Mouse (Mus musculus): ENCODE measurements around the gene H2-T22. TPM values are rescaled to one million over a fixed set of nuclear protein-coding genes. Genes with fewer than 3 reads are reported as not detected.
"Not testable (repeated sequence)": the region's sequence is repeated elsewhere in the genome, so short reads cannot be mapped to it uniquely, and the experiment has no call there.

H2-T22 gene
- 17.3 and 18.8 TPM in 2 replicates for polyA plus RNA-seq (2015; fragmentation: Nextera tagmentation; extraction: Ambion mirVana)

DNA sequence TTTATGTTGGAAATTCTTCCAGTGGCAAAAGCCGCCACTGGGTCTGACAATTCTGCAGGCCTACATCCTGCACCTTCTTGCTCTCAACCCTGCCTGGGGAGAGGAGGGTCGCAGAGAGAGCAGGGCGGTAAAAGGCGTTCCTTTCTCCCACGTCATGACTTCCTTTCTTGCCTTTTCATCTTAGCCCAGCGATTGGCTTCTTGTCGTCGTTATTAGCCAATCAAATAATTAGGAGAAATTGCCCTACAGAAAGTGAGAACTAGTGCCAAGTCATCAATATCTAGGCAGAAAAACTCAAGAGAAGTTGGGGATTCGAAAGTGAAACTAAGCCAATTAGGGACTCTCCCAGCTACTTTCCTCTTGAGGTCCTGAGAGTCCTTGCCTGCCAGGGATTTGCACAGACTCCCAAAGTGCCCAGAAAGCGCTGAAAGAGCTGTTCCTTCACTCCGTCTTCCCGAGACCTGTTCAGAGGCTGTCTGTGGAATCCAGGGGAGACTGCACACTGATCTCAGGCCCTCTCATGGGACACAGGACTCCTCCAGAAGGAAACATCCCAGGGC lies at the start of gene H2-T22, which contains the start of gene Gm6034:
H2-T22 (minus strand) TSS at position 138 of the 560 bp plus-strand sequence.
Gm6034 (plus strand) TSS at position 352 of the 560 bp plus-strand sequence.
- not testable (repeated sequence) for H3K4me1 ChIP-seq; H3K36me3 ChIP-seq; H3K9ac ChIP-seq; H3K9me3 ChIP-seq; H3K27me3 ChIP-seq (replicated peaks)
- Histone ChIP-seq H3K4me3 (replicated peaks) (peak within 1 kb of the TSS; percentile 44), H3K27ac (peak within 1 kb of the TSS; percentile 72; the same call in 1 of the 2 replicates), H3K4me2 (peak within 1 kb of the TSS; percentile 77)
- WGBS: under 1% methylated on average over 12 of the region's 12 CpGs
- ATAC-seq (ENCODE audit: insufficient read depth, low FRiP score, low read depth): peak; percentile 95

DNA sequence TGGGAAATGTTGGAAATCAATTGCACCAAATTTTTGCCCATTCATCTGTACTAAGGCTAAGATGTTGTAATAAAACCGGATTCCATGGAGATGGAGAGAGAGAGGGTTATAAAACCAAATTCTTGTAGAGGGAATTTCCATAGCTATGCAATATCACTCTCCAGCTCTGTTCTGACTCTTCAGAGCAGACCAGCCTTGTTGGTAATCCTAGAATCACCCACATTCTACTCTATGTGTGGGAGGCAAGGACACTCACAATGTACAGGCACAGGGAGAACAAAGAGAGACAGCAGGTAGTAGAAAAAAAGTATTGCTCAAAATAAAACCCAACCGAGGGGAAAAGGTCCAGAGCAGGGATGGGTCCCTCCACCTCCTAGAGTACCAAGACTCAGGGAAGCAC lies 49.4 kb upstream of the H2-T22 start:
- not testable (repeated sequence) for ATAC-seq (ENCODE audit: insufficient read depth, low FRiP score, low read depth); H3K9ac ChIP-seq; H3K9me3 ChIP-seq; H3K4me2 ChIP-seq; H3K36me3 ChIP-seq; H3K4me1 ChIP-seq; H3K4me3 ChIP-seq (replicated peaks); H3K27me3 ChIP-seq (replicated peaks); H3K27ac ChIP-seq
- WGBS: no CpG with 5 or more reads among the region's 2 CpGs

DNA sequence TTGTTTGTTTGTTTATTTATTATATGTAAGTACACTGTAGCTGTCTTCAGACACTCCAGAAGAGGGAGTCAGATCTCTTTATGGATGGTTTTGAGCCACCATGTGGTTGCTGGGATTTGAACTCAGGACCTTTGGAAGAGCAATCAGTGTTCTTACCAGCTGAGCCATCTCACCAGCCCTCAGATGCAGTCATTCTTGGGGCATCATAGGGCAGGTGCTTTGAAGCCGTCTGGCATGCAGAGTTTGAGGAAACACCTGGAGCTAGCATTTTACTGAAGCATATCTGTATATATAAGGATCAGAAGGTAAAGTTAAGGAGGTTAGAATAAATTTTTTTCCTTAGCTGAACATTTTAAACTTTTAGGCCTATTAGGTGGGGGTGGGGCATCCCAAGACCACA lies 43.4 kb upstream of the H2-T22 start:
- H3K27ac ChIP-seq; ATAC-seq (ENCODE audit: insufficient read depth, low FRiP score, low read depth); H3K9ac ChIP-seq; H3K36me3 ChIP-seq; H3K4me3 ChIP-seq (replicated peaks); H3K4me2 ChIP-seq; H3K4me1 ChIP-seq; H3K9me3 ChIP-seq: not testable (repeated sequence)
- peaks cover 21% of the 10 kb centered on the region for H3K27me3 ChIP-seq (replicated peaks)
- 46% methylated on average over 1 of the region's 1 CpGs for WGBS

DNA sequence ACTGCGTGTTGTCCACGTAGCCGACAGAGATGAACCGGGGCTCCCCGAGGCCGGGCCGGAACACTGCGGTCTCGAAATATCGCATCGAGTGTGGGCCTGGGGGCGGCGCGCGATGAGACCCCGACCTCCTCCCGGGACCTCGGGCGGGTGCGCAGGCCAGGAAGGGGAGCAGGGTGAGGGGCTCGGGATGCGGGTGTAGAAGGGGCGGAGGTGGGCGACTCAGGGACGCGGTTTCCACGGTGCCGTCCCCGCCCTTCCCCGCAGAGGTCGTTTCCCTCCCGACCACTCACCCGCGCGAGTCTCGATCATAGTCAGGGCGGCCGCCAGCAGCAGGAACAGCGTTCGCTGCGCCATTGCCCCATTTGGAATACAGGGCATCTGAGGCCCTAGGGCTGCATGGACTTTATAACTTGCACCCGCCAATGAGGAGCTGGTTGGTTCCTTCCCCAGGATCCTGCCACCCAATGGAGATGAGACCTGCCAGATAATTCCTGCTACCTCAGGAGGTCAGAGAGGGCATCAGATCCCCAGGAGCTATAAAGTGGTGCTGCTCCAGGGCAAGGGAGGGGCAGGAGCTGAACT lies 41.4 kb upstream of the H2-T22 start:
- H3K27ac ChIP-seq: no peak overlapping the region
- ATAC-seq (ENCODE audit: insufficient read depth, low FRiP score, low read depth): no peak
- under 1% methylated on average over 41 of the region's 42 CpGs for WGBS

DNA sequence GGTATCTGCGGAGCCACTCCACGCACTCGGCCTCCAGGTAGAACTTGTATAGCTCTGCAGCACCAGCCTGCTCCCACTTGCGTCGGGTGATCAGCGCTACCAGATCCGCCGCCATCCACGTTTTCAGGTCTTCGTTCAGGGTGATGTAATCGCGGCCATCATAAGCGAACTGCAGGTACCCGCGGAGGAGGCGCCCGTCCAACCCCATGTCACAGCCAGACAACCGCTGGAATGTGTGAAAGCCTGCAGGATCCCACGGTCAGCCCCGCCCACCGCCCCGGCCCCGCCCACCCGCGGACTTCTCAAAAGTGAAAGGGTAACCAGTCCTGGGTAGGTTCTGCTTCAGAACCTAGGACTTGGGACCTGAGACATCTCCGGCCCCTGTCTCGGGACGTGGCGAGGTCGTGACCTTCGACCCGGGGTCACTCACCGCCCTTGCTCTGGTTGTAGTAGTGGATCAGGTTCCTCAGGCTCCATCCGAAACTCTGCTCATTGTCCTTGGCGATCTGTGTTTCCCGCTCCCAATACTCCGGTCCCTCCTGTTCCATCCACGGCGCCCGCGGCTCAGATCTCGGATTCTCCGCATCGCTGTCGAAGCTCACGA lies 40.8 kb upstream of the H2-T22 start:
- H3K4me2 ChIP-seq: peak overlapping the region; percentile 99
- WGBS: under 1% methylated on average over 46 of the region's 46 CpGs
- no peak overlapping the region for H3K9ac ChIP-seq
- H3K4me3 ChIP-seq (replicated peaks): peak overlapping the region; percentile 52
- no peak overlapping the region for H3K27ac ChIP-seq
- ATAC-seq (ENCODE audit: insufficient read depth, low FRiP score, low read depth): no peak
- H3K27me3 ChIP-seq (replicated peaks): peaks cover 21% of the 10 kb centered on the region
- no peaks in the 10 kb centered on the region for H3K36me3 ChIP-seq
- no peaks in the 10 kb centered on the region for H3K9me3 ChIP-seq
- peaks cover 7% of the 10 kb centered on the region for H3K4me1 ChIP-seq

More for the DNA sequence above, 41.4 kb upstream of the H2-T22 start:
- peaks cover 7% of the 10 kb centered on the region for H3K4me1 ChIP-seq
- H3K9me3 ChIP-seq: no peaks in the 10 kb centered on the region
- H3K36me3 ChIP-seq: no peaks in the 10 kb centered on the region
- peaks cover 21% of the 10 kb centered on the region for H3K27me3 ChIP-seq (replicated peaks)
- H3K4me2 ChIP-seq: peak overlapping the region; percentile 99
- H3K9ac ChIP-seq: no peak overlapping the region
- H3K4me3 ChIP-seq (replicated peaks): peak overlapping the region; percentile 52

DNA sequence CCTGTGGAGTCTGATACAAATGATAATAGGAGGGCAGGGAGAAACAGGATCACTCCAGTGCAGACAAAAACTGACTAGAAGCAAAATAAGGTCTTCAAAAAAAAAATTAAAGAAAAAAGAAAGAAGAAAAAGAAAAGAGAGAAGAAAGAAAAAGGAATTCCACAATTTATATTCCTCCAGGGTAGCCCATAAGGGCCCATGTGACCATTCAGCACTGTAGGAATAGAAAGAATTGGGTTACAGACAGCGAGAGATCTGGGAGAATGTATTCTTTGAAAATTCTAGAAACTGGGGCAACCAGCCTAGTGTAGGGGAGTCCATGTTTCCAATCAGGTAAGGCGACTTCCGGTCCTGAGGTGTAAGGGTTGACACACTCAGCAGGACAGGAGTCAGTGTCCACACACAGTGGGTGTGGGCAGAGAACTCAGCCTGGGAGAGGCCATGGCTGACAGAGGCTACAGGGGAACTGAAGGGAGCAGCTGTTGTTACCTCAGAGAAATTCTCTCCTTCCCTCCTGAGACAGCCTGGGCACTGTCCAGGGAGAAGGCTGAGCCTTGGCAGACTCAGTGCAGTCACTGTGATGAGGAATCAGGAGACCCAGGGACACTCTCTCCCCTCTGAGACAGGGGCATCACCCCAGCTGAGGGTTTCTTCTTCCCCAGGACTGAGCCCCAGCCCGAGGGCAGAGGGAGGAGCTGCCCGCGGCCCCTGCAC lies 40.1 kb upstream of the H2-T22 start:
- ATAC-seq (ENCODE audit: insufficient read depth, low FRiP score, low read depth); H3K9ac ChIP-seq; H3K4me1 ChIP-seq; H3K27ac ChIP-seq; H3K36me3 ChIP-seq; H3K9me3 ChIP-seq: not testable (repeated sequence)
- 26% methylated on average over 6 of the region's 6 CpGs for WGBS
- Histone ChIP-seq H3K4me2 (peak overlapping the region; percentile 99), H3K27me3 (replicated peaks) (peaks cover 21% of the 10 kb centered on the region), H3K4me3 (replicated peaks) (peak overlapping the region; percentile 52)

DNA sequence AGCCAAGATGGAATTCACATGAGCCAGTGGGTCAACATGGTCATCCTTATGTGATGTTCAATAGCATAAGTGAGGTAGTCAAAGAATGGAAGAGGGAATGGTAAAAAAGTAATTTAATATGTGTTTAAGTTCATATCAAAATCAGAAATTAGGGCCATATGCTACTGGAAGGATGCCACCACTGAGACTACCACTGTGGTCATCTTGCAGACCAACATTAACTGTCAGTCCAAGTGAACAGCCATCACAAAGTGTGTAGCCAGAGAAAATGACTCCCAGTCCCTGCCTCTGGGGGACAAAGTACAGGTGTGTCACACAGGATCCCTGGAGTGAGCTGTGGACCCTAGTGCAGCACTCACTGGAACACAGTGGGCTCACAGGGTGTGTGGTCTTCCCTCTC lies 39.4 kb upstream of the H2-T22 start:
- H3K9me3 ChIP-seq; H3K4me2 ChIP-seq; H3K4me3 ChIP-seq (replicated peaks); H3K36me3 ChIP-seq; H3K9ac ChIP-seq; H3K4me1 ChIP-seq; H3K27ac ChIP-seq; ATAC-seq (ENCODE audit: insufficient read depth, low FRiP score, low read depth): not testable (repeated sequence)
- H3K27me3 ChIP-seq (replicated peaks): peaks cover 21% of the 10 kb centered on the region

DNA sequence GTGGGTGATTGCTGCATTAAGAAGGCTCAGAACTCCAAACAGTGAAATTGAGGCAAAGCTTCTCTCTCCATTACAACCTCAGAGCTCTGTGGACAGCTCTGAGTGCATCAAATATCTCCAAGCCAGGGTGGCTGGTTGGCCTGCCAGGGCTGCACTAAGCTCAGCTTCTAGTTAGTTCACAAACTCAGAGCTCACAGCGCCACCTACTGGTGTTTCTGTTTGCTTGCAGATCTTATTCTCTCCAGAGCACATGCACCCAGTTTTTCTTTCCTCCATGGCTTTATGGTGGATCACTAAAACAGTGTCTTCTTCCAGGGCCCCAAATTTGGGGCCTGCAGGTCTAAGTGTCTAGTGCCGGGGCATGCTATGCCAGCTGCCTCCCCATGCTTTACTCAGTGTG lies 18.3 kb upstream of the H2-T22 start:
- Histone ChIP-seq H3K9me3 (no peaks in the 10 kb centered on the region), H3K27ac (no peak overlapping the region), H3K4me2 (no peak overlapping the region), H3K9ac (no peak overlapping the region), H3K36me3 (no peaks in the 10 kb centered on the region), H3K4me1 (no peaks in the 10 kb centered on the region), H3K4me3 (replicated peaks) (no peak overlapping the region), H3K27me3 (replicated peaks) (no peaks in the 10 kb centered on the region)
- 32% methylated on average over 2 of the region's 2 CpGs for WGBS
- ATAC-seq (ENCODE audit: insufficient read depth, low FRiP score, low read depth): no peak

DNA sequence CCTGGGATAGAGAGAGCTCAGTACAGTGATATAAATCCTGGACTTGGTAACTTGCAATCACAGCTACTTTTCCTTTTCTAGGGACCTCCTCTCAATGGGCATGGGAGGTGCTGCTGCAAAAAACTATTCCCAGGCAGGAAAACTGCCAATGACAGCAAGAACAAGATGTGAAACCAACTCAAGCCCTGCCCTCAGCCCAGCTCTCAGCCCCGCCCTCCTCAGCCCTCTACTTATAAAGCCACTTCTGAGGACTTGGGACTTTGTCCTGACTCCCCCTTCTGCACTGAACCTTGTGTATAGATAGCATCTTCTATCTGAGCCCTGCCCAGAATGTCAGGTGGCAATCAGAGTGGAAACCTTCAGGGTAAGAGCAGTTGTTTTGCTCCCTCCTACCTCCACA lies 15.8 kb upstream of the H2-T22 start, which contains the start of gene Gm11127:
Gm11127 (minus strand) TSS at position 10 of the 400 bp plus-strand sequence.
- not testable (repeated sequence) for H3K4me1 ChIP-seq; H3K4me3 ChIP-seq (replicated peaks); H3K4me2 ChIP-seq; H3K36me3 ChIP-seq; H3K27ac ChIP-seq; H3K9me3 ChIP-seq; H3K9ac ChIP-seq; H3K27me3 ChIP-seq (replicated peaks)
- 0 out of 2 replicates have a peak, but pooled peaks have one; percentile 22 for ATAC-seq (ENCODE audit: insufficient read depth, low FRiP score, low read depth)
- WGBS: 63% methylated on average over 1 of the region's 1 CpGs

DNA sequence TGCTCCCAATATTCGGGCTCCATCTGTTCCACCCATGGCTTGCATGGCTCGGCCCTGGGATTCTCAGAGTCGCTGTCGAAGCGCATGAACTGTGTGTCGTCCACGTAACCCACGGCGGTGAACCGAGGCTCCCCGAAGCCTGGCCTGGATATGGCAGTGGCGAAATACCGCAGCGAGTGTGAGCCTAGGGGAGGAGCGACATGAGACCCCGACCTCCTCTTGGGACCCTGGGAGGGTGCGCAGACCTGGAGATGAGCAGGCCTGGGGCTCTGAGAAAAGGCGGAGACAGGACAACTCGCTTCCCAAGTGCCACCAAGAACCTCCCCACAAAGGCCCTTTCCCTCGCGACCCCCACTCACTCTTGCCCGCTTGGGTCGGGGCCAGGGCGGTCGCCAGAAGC lies 15.4 kb upstream of the H2-T22 start:
- not testable (repeated sequence) for H3K9me3 ChIP-seq

DNA sequence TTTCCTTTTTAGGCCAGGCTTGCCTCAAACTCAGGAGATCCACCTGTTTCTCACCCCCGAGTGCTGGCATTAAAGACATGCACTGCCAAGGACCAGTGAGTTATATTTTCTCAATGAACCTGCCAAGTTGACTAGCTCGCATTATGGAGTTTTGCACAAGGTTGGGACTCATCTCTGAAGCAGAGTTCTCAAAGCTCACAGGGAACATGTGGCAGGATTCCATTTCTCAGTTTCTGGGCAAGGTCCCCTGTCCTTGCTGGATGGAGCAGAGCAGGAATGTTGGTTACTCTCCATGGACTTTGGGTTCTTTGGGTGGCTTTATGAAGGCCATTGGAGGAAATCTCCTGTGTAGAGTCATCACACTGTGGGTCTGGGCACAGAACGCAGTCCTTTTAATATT lies 739 bp upstream of the H2-T22 start:
- no peaks in the 10 kb centered on the region for H3K36me3 ChIP-seq
- H3K9me3 ChIP-seq: no peaks in the 10 kb centered on the region
- no peak overlapping the region for H3K27ac ChIP-seq
- WGBS: 79% methylated on average over 3 of the region's 3 CpGs
- H3K4me1 ChIP-seq: peaks cover 5% of the 10 kb centered on the region; the same call in 1 of the 2 replicates
- no peak overlapping the region for H3K9ac ChIP-seq
- H3K4me2 ChIP-seq: peak overlapping the region; percentile 77
- ATAC-seq (ENCODE audit: insufficient read depth, low FRiP score, low read depth): no peak
- peak overlapping the region; percentile 44 for H3K4me3 ChIP-seq (replicated peaks)
- H3K27me3 ChIP-seq (replicated peaks): no peaks in the 10 kb centered on the region

More for the DNA sequence above, 15.4 kb upstream of the H2-T22 start:
- not testable (repeated sequence) for H3K4me3 ChIP-seq (replicated peaks); H3K9ac ChIP-seq; ATAC-seq (ENCODE audit: insufficient read depth, low FRiP score, low read depth); H3K27me3 ChIP-seq (replicated peaks); H3K27ac ChIP-seq; H3K4me2 ChIP-seq; H3K4me1 ChIP-seq; H3K36me3 ChIP-seq
- WGBS: 89% methylated on average over 25 of the region's 25 CpGs

DNA sequence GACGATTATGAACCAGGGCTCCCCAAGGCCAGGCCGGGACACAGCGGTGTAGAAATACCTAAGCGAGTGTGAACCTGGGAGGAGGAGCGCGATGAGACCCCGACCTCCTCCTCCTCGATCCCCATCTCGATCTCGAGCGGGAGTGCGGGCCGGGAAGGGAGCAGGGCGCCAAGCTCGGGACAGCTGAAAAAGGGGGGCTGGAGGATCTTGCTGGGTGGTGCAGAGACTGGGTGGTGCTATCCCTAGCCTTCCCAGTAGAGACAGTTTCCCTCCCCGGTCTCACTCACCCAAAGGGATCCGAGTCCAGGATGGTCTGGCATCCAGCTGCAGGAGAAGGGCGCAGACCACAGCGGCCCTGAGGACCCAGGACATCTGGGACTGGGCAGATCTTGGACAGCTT lies 492 bp downstream of the H2-T22 start:
- peak overlapping the region; percentile 44 for H3K4me3 ChIP-seq (replicated peaks)
- WGBS: 0% methylated on average over 19 of the region's 19 CpGs
- H3K27me3 ChIP-seq (replicated peaks); H3K27ac ChIP-seq; H3K9me3 ChIP-seq; H3K9ac ChIP-seq; H3K36me3 ChIP-seq; H3K4me1 ChIP-seq: not testable (repeated sequence)
- peak; percentile 48 for ATAC-seq (ENCODE audit: insufficient read depth, low FRiP score, low read depth)
- peak overlapping the region; percentile 77 for H3K4me2 ChIP-seq

All from stomach, embryonic 15.5 days (tissue).